Mouse (Mus musculus) cerebellum, postnatal 4 days (tissue): ENCODE results near the gene Derl3.

Source experiments
- DNase-seq, 2 experiments: peaks; one replicate each; pipeline ENCODE4 v3.0.0; 2022; ENCODE audit warnings: low spot score in 2 of 2, mixed read lengths in 1 of 2

Gene Derl3

GRCm38 (mm10) chr10:75941042-75941824, 48.0 kb downstream of the Derl3 start:
- DNase-seq: no peak

GRCm38 (mm10) chr10:75942736-75943477, 49.7 kb downstream of the Derl3 start, which contains the start of gene Vpreb3:
Gene Vpreb3, plus strand, starts transcription at chr10:75943057.
- DNase-seq: no peak

GRCm38 (mm10) chr10:75944066-75944772, 51.0 kb downstream of the Derl3 start:
- no peak for DNase-seq

DNA sequence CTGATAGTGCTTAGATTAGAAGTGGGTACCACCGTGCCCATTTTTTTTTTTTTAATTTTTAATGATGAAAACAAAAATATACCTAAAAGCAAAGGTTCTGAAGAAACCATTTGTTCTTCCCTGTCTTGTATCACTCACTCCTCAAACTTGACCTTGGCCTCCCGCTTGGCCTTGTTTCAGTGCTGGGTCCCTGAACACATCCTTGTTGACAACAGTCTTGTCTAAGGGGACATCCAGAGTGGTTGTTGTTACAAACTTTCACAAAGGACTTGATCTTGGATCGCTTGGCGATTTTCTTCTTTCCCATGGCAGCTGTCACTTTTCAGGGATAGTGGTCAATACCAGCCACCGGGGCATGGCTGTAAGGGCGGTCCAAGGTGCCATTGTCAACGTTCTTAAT, 52.0 kb downstream of the Derl3 start:
- DNase-seq: no peak
